Mouse (Mus musculus) bone marrow macrophage, adult 2 months (primary cell): ENCODE data around the gene Cpne4. TPM values are rescaled to one million over a fixed set of nuclear protein-coding genes. Genes with fewer than 3 reads are reported as not detected.

Experiments
- H3K27ac ChIP-seq: 2 replicates; pipeline ENCODE4 v1.5.1; 2012; ENCODE audit warnings: low read depth, low read length; ENCODE audit not compliant: insufficient read depth
- H3K4me1 ChIP-seq: 2 replicates; pipeline ENCODE4 v1.6.1; 2012; ENCODE audit warnings: low read length; ENCODE audit not compliant: control insufficient read depth, insufficient read depth
- H3K4me3 ChIP-seq: 2 replicates; pipeline ENCODE4 v1.5.1; 2012; ENCODE audit warnings: mild to moderate bottlenecking, low read length, moderate library complexity; ENCODE audit not compliant: insufficient read depth
- CTCF ChIP-seq: IDR thresholded peaks from 2 replicates; pipeline ENCODE4 v1.5.1; 2012; ENCODE audit warnings: low read depth, mild to moderate bottlenecking, low read length, moderate library complexity
- POLR2A ChIP-seq: IDR thresholded peaks from 2 replicates; pipeline ENCODE4 v1.6.1; 2012; ENCODE audit warnings: mild to moderate bottlenecking, low read depth, low read length, borderline replicate concordance
- polyA plus RNA-seq: library from polyadenylated mRNA; stranded (reverse); fragments of >200 nt; gene quantifications from 2 replicates; pipeline ENCODE4 v1.2.4, GENCODE M21; 2012; ENCODE audit not compliant: missing spikeins, insufficient read depth, insufficient read length

Gene Cpne4
- polyA plus RNA-seq, 1 experiment: not detected

DNA sequence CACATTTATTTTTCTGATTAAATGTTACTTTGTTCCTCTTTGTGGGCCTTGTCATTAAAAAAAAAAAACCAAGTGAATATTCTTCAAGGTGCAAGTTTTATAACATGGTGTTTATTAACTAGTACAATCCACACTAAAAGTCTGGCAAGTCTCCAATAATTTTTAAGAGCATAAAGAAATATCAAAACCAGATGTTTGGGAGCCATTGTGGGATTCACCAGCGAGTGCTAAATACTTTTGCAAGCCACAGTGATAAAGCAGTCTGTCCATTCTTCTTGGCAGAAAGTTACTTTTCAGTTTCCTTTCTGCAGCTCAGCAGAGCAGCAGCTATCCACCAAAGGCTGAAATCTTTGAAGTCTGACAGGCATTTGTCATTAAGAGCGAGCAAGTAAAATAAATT is 365.6 kb downstream of the Cpne4 start:
- H3K4me3 ChIP-seq: no peak overlapping the region
- TF ChIP-seq CTCF: no peak
- TF ChIP-seq POLR2A: no peak
- H3K27ac ChIP-seq: no peak overlapping the region

GRCm38 (mm10) chr9:104913327-104913726 is 366.2 kb downstream of the Cpne4 start:
- H3K4me3 ChIP-seq: no peak overlapping the region
- no peak overlapping the region for H3K27ac ChIP-seq
- no peaks in the 10 kb centered on the region for H3K4me1 ChIP-seq
- TF ChIP-seq POLR2A (no peak), CTCF (no peak)

More for the DNA sequence above, 365.6 kb downstream of the Cpne4 start:
- H3K4me1 ChIP-seq: no peaks in the 10 kb centered on the region

DNA sequence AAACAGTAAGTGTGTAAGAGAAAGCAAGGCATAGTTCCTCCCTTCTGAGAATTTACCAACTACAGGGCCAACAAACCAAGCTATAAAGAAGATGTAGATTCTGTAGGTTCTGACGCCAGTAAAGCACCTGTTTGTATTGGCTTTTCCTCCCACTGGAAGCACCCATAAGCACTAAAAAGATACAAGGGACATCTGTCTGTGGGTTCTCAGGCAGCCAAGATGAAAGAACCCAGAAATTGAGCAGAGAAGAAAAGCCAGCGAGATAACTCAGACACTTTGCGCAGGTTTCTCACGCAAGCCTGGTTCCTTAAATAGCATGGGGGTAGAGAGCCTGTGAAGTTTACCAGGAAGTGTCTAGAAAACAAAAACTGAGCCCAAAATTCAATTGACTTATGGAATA is 374.1 kb downstream of the Cpne4 start:
- no peak for TF ChIP-seq POLR2A
- no peak for TF ChIP-seq CTCF
- Histone ChIP-seq H3K4me3 (no peak overlapping the region), H3K27ac (no peak overlapping the region)

GRCm38 (mm10) chr9:104922051-104922450 is 375.0 kb downstream of the Cpne4 start:
- TF ChIP-seq POLR2A: no peak
- no peak overlapping the region for H3K4me3 ChIP-seq
- no peak overlapping the region for H3K27ac ChIP-seq
- H3K4me1 ChIP-seq: no peaks in the 10 kb centered on the region

More for the DNA sequence above, 374.1 kb downstream of the Cpne4 start:
- no peaks in the 10 kb centered on the region for H3K4me1 ChIP-seq

DNA sequence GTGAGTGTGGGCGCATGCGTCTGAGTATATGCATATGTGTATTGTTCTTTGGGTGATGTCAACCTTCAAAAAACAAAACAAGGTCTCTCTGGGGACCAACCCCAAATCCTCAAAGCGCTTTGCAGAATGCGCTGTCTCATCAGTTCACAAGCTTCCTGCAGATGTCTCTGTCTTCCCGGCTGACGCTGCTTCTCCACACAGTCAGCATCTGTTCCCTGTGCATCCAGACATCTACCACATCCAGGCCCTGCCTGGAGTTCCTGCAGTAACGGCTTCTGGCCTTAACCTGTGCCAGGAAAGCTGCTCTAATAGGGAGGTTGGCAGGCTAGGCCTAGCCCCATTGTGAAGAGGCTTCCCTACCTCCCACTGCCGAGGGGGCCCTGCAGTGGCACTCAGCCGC is 381.7 kb downstream of the Cpne4 start:
- no peak overlapping the region for H3K27ac ChIP-seq
- TF ChIP-seq POLR2A: no peak
- no peak for TF ChIP-seq CTCF
- no peaks in the 10 kb centered on the region for H3K4me1 ChIP-seq
- H3K4me3 ChIP-seq: no peak overlapping the region

DNA sequence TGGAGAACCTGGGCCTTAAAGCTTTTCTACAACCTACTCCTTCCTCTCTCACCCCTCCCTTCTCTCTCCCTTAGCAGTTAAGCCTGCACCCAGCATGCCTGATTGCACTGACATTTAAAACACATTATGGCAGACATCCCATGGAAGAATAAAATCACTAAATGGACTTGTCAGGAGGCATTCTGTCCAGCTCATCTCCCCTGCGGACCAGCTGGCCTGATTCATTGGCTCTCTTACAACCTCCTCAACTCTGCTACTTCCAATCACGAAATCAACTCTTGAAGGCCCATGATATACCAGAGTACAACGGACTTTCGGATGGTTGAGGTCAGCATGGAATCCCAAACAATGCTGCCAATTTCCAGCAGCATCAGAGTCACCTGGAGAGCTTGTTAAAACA is 393.3 kb downstream of the Cpne4 start:
- Histone ChIP-seq H3K27ac (no peak overlapping the region), H3K4me3 (no peak overlapping the region), H3K4me1 (no peaks in the 10 kb centered on the region)
- TF ChIP-seq CTCF (no peak), POLR2A (no peak)

GRCm38 (mm10) chr9:104950551-104950950 is 403.5 kb downstream of the Cpne4 start:
- no peak overlapping the region for H3K4me3 ChIP-seq
- TF ChIP-seq CTCF (no peak), POLR2A (no peak)
- H3K4me1 ChIP-seq: no peaks in the 10 kb centered on the region

DNA sequence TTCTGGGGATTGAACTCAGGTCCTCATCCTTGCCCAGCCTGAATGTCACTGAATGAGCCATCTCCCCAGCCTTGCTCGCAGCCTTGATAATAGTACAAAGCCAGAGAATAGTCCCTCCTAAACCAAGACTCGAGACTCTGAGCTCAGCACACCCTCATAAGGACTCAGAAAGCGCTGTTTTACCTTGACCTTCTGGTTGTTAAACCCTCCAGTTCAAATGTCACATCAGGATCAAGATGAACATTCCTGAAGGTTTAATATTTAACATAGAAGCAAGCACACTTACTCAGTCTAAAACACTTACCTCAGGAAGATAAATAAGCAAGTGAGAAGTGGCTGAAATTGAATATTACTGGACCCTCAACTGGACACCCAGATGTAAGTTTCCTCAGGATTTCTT is 405.1 kb downstream of the Cpne4 start:
- TF ChIP-seq POLR2A: no peak
- TF ChIP-seq CTCF: no peak
- H3K27ac ChIP-seq: no peak overlapping the region
- H3K4me3 ChIP-seq: no peak overlapping the region
- no peaks in the 10 kb centered on the region for H3K4me1 ChIP-seq

More at GRCm38 (mm10) chr9:104950551-104950950, 403.5 kb downstream of the Cpne4 start:
- no peak overlapping the region for H3K27ac ChIP-seq

GRCm38 (mm10) chr9:104972828-104973227 is 425.7 kb downstream of the Cpne4 start:
- H3K4me1 ChIP-seq: peaks cover 2% of the 10 kb centered on the region; the same call in 1 of the 2 replicates
- no peak for TF ChIP-seq POLR2A
- no peak for TF ChIP-seq CTCF
- no peak overlapping the region for H3K4me3 ChIP-seq
- H3K27ac ChIP-seq: no peak overlapping the region

DNA sequence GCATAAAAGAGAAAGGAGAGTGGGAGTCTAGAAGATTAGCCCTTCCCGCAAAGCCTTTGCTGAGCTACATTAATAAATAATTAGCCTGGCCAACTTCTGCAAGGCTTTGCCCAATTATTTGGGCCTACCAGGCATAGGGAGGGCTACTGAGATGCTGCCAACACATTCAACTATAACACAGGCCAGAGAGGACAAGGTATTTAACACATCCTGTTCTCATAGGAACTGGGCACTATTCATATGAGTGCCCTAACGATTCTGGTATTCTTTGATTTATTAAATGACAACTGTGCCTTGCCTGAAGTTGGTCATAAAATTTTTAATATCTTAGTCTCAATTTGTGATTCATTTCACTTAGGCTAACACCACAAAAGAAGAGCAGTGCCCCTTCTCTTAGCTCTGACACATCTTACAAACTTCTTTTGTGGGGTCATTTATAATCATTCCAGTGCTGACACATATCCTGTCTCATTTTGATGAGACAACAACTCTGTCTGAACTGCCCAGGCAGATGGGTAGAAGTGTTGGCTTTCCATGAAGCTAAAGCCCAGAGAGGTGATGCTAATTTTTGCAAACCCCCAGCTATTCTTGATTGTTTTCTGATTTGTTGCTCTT is 435.0 kb downstream of the Cpne4 start:
- TF ChIP-seq POLR2A: no peak
- TF ChIP-seq CTCF: no peak
- H3K27ac ChIP-seq: no peak overlapping the region
- H3K4me1 ChIP-seq: no peaks in the 10 kb centered on the region
- no peak overlapping the region for H3K4me3 ChIP-seq
